Mouse (Mus musculus) urinary bladder, postnatal 14 days (tissue): ENCODE measurements around the gene Foxe1.

Source experiments
- DNase-seq: peaks from one replicate; pipeline ENCODE4 v3.0.0; 2021; ENCODE audit warnings: low spot score

Gene Foxe1

GRCm38 (mm10) chr4:46347580-46348515 lies 4.4 kb downstream of the Foxe1 start:
- DNase-seq = no peak

DNA sequence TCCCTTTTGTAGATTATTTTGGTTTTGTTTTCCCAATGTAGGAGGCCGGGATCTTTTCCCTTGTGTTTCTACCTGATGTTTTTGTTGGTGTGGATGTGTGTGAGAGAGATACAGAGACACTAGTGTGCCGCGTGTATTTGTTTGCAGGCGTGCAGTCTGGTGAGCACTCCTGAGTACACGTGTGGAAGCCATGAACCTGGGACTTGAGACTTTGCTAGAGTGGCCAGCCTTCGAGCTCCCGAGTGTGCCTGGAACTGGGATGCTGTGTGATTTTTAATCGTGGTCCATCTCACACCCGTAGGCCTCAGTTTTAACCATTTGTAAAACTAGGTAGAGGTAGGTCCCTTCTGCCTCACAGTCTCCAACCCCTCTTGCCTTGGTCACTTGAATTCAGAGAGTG lies 5.5 kb downstream of the Foxe1 start:
- no peak for DNase-seq

- DNase-seq = no peak
These were observed 6.1 kb downstream of the Foxe1 start for GRCm38 (mm10) chr4:46349530-46349929.

GRCm38 (mm10) chr4:46353045-46353444 lies 9.6 kb downstream of the Foxe1 start:
- peak; percentile 50 for DNase-seq

DNA sequence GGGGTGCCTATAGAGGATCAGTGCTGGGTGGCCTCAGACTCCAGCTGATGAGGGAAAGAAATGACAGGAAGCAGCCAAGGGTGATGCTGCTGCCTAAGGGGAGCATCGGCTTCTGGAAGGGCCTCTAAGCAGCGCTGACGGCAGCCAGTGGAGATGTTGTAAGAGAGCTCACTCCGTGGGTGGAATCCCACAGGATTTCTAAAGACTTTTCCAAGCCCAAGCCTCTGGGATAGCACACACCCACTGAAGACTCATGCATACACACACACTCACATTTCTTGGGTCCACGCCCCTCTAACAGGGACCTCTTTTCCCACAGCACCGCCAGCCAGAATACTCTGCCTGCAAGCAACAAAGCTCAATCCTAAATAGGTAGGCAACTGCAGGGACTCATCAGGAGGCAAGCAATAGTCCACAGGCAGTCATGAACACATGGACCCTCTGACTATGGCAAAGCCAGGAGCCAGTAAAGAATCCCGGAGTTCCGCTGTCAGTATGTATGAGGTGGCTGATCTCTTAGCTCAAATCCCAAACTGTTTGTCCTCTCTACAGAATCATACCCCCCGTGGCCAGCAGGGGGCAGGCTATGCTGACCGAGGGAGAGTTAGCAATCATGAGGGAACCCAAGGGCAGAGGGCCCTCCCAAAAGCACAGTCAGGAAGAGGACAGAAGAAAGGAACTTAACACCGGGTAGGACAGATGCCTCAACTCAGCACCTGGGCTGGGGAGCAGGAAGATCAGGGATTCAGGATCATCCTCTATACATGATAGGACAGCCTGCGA lies 13.1 kb downstream of the Foxe1 start:
- peak; percentile 65 for DNase-seq

- no peak for DNase-seq
These were observed 16.3 kb downstream of the Foxe1 start for GRCm38 (mm10) chr4:46359539-46360253.

GRCm38 (mm10) chr4:46361258-46361657 lies 17.8 kb downstream of the Foxe1 start:
- DNase-seq = no peak

DNA sequence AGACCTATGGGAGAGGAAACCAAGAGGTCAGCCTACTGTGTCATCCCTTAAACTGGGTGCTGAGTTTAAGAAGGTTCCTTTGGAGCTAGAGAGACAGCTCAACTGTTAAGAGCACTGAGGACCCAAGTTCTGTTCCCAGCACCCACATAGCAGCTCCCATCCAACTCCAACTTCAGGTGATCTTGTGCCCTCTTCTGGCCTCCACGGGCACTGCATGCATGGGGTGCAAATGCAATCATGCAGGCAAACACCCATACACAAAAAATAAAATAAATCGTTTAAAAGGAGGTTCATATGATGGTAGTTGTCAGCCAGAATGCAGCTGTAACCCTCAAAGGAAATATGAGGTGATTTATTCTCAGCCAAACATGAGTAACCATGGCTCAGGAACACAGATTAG lies 21.0 kb downstream of the Foxe1 start:
- no peak for DNase-seq

DNA sequence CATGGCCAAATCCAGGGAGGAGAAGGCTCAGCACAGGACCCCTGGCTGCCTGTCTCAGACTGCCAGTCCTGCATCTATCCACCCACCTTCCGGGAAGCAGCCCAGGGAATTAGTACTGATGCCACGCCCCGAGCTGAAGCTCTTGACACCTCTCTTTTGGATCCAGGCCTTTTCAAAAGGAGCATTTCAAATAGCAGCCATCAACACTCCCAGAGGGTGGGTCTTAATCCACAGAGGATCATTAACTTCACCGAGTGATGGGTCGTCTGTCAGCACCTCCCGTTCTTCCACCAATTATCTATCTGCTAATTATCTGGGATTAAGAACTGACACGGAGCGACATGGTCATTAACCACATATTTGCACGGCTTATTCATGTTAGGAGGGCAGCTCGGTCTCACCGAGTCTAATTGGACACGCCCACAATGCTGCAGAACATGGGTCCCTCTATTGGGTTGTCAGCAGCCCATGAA lies 24.1 kb downstream of the Foxe1 start:
- DNase-seq = no peak

- no peak for DNase-seq
These were observed 25.7 kb downstream of the Foxe1 start for GRCm38 (mm10) chr4:46369070-46369469.

GRCm38 (mm10) chr4:46370406-46370805 lies 27.0 kb downstream of the Foxe1 start:
- no peak for DNase-seq

DNA sequence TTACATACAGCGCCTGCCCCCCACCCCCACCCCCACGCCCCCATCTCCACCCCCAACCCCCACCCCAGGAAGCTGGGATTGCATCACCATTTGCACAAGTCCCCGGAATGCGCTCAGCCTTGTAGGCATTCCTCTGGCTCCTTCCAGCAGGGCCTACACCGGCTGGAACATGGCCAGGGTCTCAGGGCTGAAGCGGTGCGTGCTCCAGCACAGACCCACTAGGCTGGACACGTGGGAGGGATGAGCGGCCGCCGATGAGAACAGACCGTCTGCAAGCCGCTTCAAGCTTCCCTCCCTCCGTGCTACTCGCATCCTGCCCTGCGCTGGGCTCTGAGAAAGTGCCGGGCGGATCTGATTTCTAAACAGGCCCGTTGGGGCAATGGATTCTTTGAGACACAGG lies 27.6 kb downstream of the Foxe1 start:
- peak; percentile 78 for DNase-seq

DNA sequence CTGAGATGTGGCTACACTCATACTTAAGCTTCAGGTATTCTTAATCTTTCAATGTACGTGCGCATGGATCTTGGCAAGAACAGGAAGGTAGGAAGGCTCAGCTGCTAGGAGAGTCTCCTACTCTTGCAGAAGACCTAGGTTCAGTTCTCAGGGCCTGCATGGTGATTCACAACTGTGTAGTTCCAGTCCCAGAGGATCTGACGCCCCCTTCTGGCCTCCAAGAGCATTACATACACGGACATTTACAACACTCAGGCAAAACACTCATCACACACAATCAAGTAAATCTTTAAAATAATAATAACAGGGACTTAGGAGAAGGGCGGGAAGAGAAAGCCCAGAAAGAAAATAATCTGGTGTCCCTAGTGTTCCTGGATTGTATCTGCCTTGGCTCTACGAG lies 31.0 kb downstream of the Foxe1 start:
- DNase-seq = peak; percentile 15

DNA sequence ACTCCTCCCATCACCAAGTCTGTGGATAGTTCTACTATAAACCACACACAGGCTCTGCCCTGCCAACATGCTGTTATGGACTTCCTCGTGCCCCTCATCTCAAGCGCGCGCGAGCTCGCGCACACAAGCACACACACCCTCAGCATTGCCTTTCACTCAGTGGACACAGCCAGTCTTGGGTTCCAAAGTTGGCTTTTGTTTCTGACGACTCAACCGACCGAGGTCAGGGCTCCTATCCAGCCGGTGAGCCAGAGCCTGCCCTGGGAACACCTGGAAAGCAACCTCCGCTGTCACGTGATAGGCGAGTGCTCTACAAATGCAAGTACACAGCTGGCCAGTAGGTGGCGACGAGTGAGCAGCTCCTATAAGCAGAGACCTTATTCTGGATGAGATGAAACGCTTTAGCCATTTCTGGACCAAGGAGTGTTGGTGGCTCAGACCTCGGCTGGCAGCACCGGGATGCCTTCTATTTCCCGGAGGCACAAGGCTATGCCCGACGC lies 31.5 kb downstream of the Foxe1 start:
- peak; percentile 85 for DNase-seq

- DNase-seq = no peak
These were observed 45.1 kb downstream of the Foxe1 start for GRCm38 (mm10) chr4:46388556-46388955.

DNA sequence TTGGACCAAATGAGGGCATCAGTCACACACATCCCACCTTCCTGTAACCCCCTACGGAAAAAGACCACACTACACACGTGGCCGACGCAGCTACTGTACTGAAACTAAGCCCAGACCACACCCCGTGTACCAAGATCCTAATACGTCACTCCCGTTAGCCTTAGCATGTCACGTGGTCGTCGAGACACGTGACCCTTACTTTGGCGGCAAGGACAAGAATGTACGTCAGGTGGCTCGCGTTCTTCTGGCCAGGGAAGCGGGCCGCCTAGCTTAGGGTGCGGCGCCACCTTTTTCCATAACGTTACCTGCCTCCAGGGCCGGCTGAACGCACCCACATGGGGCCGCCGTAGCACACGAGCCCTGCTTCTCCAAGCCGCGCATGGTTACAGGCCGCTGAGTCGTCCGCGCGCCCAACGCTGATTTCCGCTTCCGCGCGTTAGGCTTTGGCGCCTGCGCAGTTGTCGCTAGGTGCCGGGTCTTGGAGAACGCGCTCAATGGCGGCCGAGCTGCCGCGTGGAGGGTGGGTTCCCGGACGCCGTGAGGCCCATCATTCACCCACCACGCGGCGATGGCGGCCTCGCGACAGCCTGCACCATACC lies 45.7 kb downstream of the Foxe1 start, which contains the start of gene Trmo:
Trmo (minus strand) TSS at position 425 of the 599 bp plus-strand sequence.
- peak; percentile 94 for DNase-seq

GRCm38 (mm10) chr4:46389612-46390341 lies 46.4 kb downstream of the Foxe1 start:
- peak; percentile 26 for DNase-seq

GRCm38 (mm10) chr4:46390390-46390970 lies 47.1 kb downstream of the Foxe1 start:
- DNase-seq = peak; percentile 85

DNA sequence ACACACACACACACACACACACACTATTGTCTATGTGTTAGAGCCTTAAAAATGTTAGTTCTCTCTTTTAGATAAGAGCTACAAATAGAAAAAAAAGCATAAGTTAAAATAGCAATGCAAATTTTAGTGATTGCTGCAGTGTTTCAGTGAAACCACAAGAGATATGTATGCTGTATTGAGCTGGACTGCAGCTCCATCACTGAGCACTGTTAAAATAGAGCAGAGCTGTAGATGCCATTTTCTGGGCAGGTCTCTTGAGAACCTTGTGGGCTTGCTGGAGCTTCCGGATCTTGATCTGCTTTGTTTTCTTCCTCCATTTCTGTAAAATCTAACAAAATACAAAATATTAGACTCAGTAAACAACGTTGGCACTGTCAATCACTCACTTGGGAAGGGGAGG lies 51.0 kb downstream of the Foxe1 start:
- no peak for DNase-seq

DNA sequence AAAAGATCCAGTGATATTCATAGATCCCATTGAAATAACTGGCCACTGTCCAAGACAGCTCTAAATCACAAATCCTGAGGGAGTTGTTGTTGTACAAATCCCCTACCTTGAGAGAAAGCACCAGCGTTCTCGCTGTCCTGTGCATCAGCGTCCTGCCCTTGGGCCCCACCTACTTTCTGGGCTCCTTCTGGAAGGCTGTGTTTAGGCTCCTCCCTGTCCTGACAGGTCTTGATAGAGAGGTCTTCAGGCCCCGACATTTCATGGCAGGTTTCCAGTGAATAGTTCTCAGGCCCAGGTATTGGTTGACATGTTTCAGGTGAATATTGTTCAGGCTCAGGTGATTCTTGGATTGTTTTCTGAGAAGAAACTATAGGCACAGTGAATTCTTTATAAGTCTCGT lies 52.3 kb downstream of the Foxe1 start:
- DNase-seq = no peak
